Mouse (Mus musculus) limb, embryonic 14.5 days (tissue): ENCODE measurements around the gene Smco3. TPM values are rescaled to one million over a fixed set of nuclear protein-coding genes. Genes with fewer than 3 reads are reported as not detected.
A peak's percentile ranks its signal among the peaks of the same experiment; 100 is the strongest.

Source experiments
- ATAC-seq: fragments of 200-750 bp; cut with Nextera tagmentation; 2 replicates; pipeline ENCODE4 v1.8.0; 2017; ENCODE audit warnings: low read depth, moderate number of reproducible peaks, moderate TSS enrichment; ENCODE audit not compliant: low FRiP score
- DNase-seq: peaks from one replicate; pipeline ENCODE4 v3.0.0-alpha.2; 2015; ENCODE audit warnings: low spot score
- H3K27ac ChIP-seq: fragments of 300-500 bp; sonication (generic); replicated peaks from 2 replicates; pipeline ENCODE4 v1.5.1; 2014; ENCODE audit warnings: low read depth, mild to moderate bottlenecking, low read length, moderate library complexity, mixed read lengths
- H3K27me3 ChIP-seq: fragments of 300-500 bp; sonication (generic); 2 replicates; pipeline ENCODE4 v1.6.1; 2014; ENCODE audit warnings: low read length, mixed read lengths; ENCODE audit not compliant: control insufficient read depth, insufficient read depth
- H3K36me3 ChIP-seq: fragments of 300-500 bp; sonication (generic); 2 replicates; pipeline ENCODE4 v1.6.1; 2014; ENCODE audit warnings: mild to moderate bottlenecking, low read length, moderate library complexity, mixed read lengths; ENCODE audit not compliant: control insufficient read depth, insufficient read depth
- H3K4me1 ChIP-seq: fragments of 300-500 bp; sonication (generic); 2 replicates; pipeline ENCODE4 v1.6.1; 2014; ENCODE audit warnings: antibody characterized with exemption, low read length, mixed read lengths; ENCODE audit not compliant: control insufficient read depth, insufficient read depth
- H3K4me2 ChIP-seq: fragments of 300-500 bp; sonication (generic); replicated peaks from 2 replicates; pipeline ENCODE4 v1.6.1; 2014; ENCODE audit warnings: low read depth, mild to moderate bottlenecking, low read length, moderate library complexity; ENCODE audit not compliant: severe bottlenecking
- H3K4me3 ChIP-seq: fragments of 300-500 bp; sonication (generic); replicated peaks from 2 replicates; pipeline ENCODE4 v1.5.1; 2014; ENCODE audit warnings: low read length
- H3K9ac ChIP-seq: fragments of 300-500 bp; sonication (generic); 2 replicates; pipeline ENCODE4 v1.6.1; 2014; ENCODE audit warnings: mild to moderate bottlenecking, low read depth, low read length, moderate library complexity; ENCODE audit not compliant: severe bottlenecking
- H3K9me3 ChIP-seq: fragments of 300-500 bp; sonication (generic); 2 replicates; pipeline ENCODE4 v1.6.1; 2016; ENCODE audit warnings: low read length; ENCODE audit not compliant: control insufficient read depth
- POLR2A ChIP-seq: fragments of 200-500 bp; IDR thresholded peaks from 2 replicates; pipeline ENCODE4 v1.8.0; 2012; ENCODE audit warnings: inconsistent platforms, mild to moderate bottlenecking, moderate library complexity, borderline replicate concordance; ENCODE audit not compliant: insufficient read depth, insufficient read length; ENCODE audit errors: extremely low read depth
- WGBS: fragments of 180-500 bp; shearing (Covaris S2); extraction: QIAGEN DNeasy Blood & Tissue Kit; methylation state at CpG from one replicate; pipeline ENCODE4 v1.1.7; 2014; 5-methylcytosine and 5-hydroxymethylcytosine counted together
- polyA plus RNA-seq, 2 experiments: library from polyadenylated mRNA; depleted of rRNA in 1 of 2; stranded (reverse) in 1 of 2; unstranded in 1 of 2; fragments of >200 nt; fragmentation: Nextera tagmentation in 1 of 2; extraction: Ambion mirVana in 1 of 2; gene quantifications; 2 replicates each; pipeline versions ENCODE4 v1.2.1 to v1.2.3; 2012 to 2014

Gene Smco3
- polyA plus RNA-seq, 2 experiments, result 0.97 to 1.4 TPM

GRCm38 (mm10) chr6:136852762-136853161, 17.5 kb upstream of the Smco3 start:
- DNase-seq (peak; percentile 58), ATAC-seq (no peak)
- no peak overlapping the region for H3K9ac ChIP-seq
- peaks cover 19% of the 10 kb centered on the region for H3K4me1 ChIP-seq
- no peaks in the 10 kb centered on the region for H3K9me3 ChIP-seq
- no peak for TF ChIP-seq POLR2A
- 31% methylated on average over 3 of the region's 3 CpGs for WGBS
- H3K4me2 ChIP-seq, result no peak overlapping the region
- H3K27me3 ChIP-seq, result no peaks in the 10 kb centered on the region
- no peak overlapping the region; the same call in 1 of the 2 replicates for H3K27ac ChIP-seq
- no peaks in the 10 kb centered on the region for H3K36me3 ChIP-seq
- no peak overlapping the region for H3K4me3 ChIP-seq

- no peaks in the 10 kb centered on the region for H3K36me3 ChIP-seq
- H3K27me3 ChIP-seq, result no peaks in the 10 kb centered on the region
- H3K9me3 ChIP-seq, result no peaks in the 10 kb centered on the region
- peaks cover 15% of the 10 kb centered on the region for H3K4me1 ChIP-seq
- DNase-seq (no peak), ATAC-seq (no peak)
- H3K9ac ChIP-seq, result no peak overlapping the region
- TF ChIP-seq POLR2A, result no peak
- H3K4me3 ChIP-seq, result no peak overlapping the region
- 67% methylated on average over 4 of the region's 4 CpGs for WGBS
- no peak overlapping the region for H3K4me2 ChIP-seq
- H3K27ac ChIP-seq, result no peak overlapping the region; the same call in 1 of the 2 replicates
Observed at GRCm38 (mm10) chr6:136852348-136852747, 17.1 kb upstream of the Smco3 start.

GRCm38 (mm10) chr6:136850267-136850666, 15.0 kb upstream of the Smco3 start:
- WGBS, result 74% methylated on average over 6 of the region's 6 CpGs
- H3K27ac ChIP-seq, result no peak overlapping the region
- no peak overlapping the region for H3K9ac ChIP-seq
- peaks cover 6% of the 10 kb centered on the region for H3K4me1 ChIP-seq
- no peak overlapping the region for H3K4me3 ChIP-seq
- no peak for DNase-seq
- no peak for TF ChIP-seq POLR2A
- H3K9me3 ChIP-seq, result no peaks in the 10 kb centered on the region
- no peak overlapping the region for H3K4me2 ChIP-seq
- ATAC-seq, result no peak
- H3K36me3 ChIP-seq, result no peaks in the 10 kb centered on the region
- H3K27me3 ChIP-seq, result no peaks in the 10 kb centered on the region

- Histone ChIP-seq H3K27me3 (no peaks in the 10 kb centered on the region), H3K9me3 (no peaks in the 10 kb centered on the region), H3K36me3 (no peaks in the 10 kb centered on the region), H3K9ac (no peak overlapping the region), H3K27ac (no peak overlapping the region), H3K4me2 (no peak overlapping the region), H3K4me1 (peaks cover 6% of the 10 kb centered on the region), H3K4me3 (no peak overlapping the region)
- DNase-seq, result no peak
- TF ChIP-seq POLR2A, result no peak
- WGBS, result 89% methylated on average over 5 of the region's 5 CpGs
- ATAC-seq, result no peak
Observed at GRCm38 (mm10) chr6:136848971-136849370, 13.7 kb upstream of the Smco3 start.

GRCm38 (mm10) chr6:136848399-136848798, 13.1 kb upstream of the Smco3 start:
- no peak for ATAC-seq
- no peak for TF ChIP-seq POLR2A

GRCm38 (mm10) chr6:136847790-136848189, 12.5 kb upstream of the Smco3 start:
- no peak for DNase-seq
- 23% methylated on average over 2 of the region's 2 CpGs for WGBS

More at GRCm38 (mm10) chr6:136848399-136848798, 13.1 kb upstream of the Smco3 start:
- no peaks in the 10 kb centered on the region for H3K27me3 ChIP-seq
- H3K4me1 ChIP-seq, result peaks cover 6% of the 10 kb centered on the region
- no peaks in the 10 kb centered on the region for H3K9me3 ChIP-seq
- H3K9ac ChIP-seq, result no peak overlapping the region
- no peak overlapping the region for H3K27ac ChIP-seq
- DNase-seq, result no peak
- WGBS, result 89% methylated on average over 8 of the region's 8 CpGs
- H3K36me3 ChIP-seq, result no peaks in the 10 kb centered on the region
- no peak overlapping the region for H3K4me3 ChIP-seq
- H3K4me2 ChIP-seq, result no peak overlapping the region

More at GRCm38 (mm10) chr6:136847790-136848189, 12.5 kb upstream of the Smco3 start:
- Histone ChIP-seq H3K27me3 (no peaks in the 10 kb centered on the region), H3K4me1 (peaks cover 3% of the 10 kb centered on the region), H3K4me3 (no peak overlapping the region), H3K27ac (no peak overlapping the region), H3K36me3 (no peaks in the 10 kb centered on the region), H3K4me2 (no peak overlapping the region), H3K9ac (no peak overlapping the region), H3K9me3 (no peaks in the 10 kb centered on the region)
- ATAC-seq, result no peak
- no peak for TF ChIP-seq POLR2A
